Mouse (Mus musculus) left cerebral cortex, postnatal 4 days (tissue): ENCODE data around the gene Jph3. TPM values are rescaled to one million over a fixed set of nuclear protein-coding genes. Genes with fewer than 3 reads are reported as not detected.

Experiments
- DNase-seq: peaks from one replicate; pipeline ENCODE4 v3.0.0-alpha.2; 2022
- intact Hi-C: fragments of 180-260 bp; cut with DNase I; formaldehyde crosslinking; loops from one replicate; pipeline ENCODE4 v1.15.1; 2025
- total RNA-seq, 2 experiments: library from RNA; stranded (reverse); gene quantifications; 2 replicates each; pipeline ENCODE4 v1.2.3; 2021

Jph3 gene
- 100 to 1,000 TPM; 116 to 119 TPM for total RNA-seq

GRCm38 (mm10) chr8:121729323-121729722 is at the start of gene Jph3:
Jph3 (plus strand) TSS chr8:121729623.
- intact Hi-C loops, result no loop called here
- no peak for DNase-seq

DNA sequence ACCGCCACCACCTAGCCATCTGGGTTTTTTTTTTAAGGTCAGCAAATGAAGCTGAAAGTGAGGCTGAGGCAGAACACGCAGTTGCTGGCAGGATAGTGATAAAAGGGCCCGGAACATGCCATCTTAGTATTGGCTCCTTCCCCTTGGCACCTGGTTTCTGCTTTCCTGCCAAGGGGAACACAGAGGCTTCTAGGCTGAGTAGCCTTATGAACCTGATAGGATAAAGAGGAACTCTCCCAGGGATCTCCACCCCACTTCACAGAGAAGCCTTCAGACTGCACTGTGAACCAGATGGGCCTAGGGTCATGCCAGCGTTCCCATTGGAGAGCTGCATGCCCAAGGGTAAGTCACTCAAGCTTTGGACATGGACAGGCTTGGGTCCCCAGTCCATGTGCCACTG is 48.5 kb upstream of the Jph3 start:
- intact Hi-C loops, result no loop called here
- DNase-seq, result no peak

DNA sequence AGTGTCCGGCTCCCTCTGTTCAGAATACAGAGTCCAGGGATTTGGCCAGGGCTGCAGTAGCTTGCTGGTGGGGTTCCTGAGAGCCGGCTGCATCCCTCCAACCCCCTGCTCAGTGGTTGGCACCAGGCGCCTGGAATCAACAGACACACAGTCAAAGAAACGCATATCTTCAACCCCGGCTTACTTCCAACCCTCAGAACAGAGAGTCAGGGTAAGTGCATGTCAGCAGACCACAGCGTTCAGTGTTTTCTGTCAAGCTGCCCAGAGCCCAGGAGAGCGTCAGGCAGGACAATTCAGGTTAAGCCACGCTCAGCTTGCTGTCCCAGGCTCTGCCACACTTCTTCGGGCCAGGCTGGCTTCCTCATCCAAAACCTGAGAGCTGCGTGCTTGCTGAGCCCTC is 48.0 kb upstream of the Jph3 start:
- DNase-seq, result peak; percentile 37
- intact Hi-C loops, result no loop called here

- intact Hi-C loops, result no loop called here
- DNase-seq, result no peak
Observed at GRCm38 (mm10) chr8:121683083-121683832, 46.2 kb upstream of the Jph3 start.

DNA sequence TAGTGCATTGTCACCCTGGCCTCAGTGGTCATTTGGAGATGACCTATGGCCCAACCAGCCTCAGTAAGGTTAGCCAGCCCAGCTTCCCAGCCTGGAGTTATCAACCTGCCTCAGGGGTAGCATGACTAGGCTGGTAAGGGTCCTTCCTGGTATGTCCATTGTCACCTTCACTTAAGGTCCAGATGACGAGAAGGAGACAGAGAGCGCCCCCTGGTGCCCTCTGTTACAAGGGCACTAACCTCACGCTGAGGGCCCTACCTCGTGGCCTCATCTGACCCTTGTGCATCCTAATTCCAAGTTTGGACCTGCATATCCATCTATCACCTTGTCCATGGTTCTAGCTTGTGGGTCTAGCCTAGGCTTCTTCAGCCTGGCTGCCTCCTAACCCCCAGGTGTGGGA is 44.0 kb upstream of the Jph3 start:
- intact Hi-C loops, result no loop called here
- peak; percentile 59 for DNase-seq

DNA sequence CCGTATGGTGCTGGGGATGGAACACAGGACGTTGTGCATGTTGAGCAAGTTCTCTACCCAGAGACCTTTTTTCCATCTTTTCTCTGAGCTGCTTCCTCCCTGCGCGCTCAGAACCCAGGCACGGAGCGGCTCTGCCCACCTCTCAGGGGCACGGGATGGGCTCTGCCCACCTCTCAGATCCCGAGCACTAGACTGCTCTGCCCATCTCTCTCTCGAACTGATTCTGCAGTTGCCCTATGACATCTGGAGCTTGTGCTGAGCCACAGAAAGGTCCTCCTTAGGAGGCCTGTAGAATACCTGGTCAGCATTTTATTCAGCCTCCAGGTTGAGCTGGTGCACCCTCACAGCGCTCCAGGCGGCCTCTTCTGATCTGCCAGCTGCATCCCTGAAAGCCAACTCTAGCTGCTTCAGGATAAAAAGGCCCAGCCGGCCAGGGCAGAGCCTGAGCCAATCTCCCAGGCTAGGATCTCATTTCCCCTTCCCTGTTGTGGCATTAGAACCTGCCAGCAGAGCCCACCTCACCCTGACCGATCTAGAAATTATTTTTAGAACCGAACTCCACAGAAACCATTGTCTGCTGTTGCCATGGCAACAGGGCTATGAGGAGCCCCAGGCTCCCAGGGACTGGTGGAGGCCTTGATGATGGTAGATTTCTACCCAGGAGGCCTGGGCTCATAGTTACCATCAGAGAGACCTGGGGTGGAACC is 41.8 kb upstream of the Jph3 start:
- peak; percentile 31 for DNase-seq
- intact Hi-C loops, result no loop called here

- no peak for DNase-seq
- intact Hi-C loops, result no loop called here
Observed at GRCm38 (mm10) chr8:121688496-121688895, 40.9 kb upstream of the Jph3 start.

GRCm38 (mm10) chr8:121694453-121694852 is 35.0 kb upstream of the Jph3 start:
- DNase-seq, result peak; percentile 59
- intact Hi-C loops, result no loop called here

- DNase-seq, result peak; percentile 30
- intact Hi-C loops, result no loop called here
Observed at GRCm38 (mm10) chr8:121695585-121696184, 33.7 kb upstream of the Jph3 start.

GRCm38 (mm10) chr8:121697735-121698614 is 31.4 kb upstream of the Jph3 start:
- peak; percentile 51 for DNase-seq

GRCm38 (mm10) chr8:121698615-121699101 is 30.8 kb upstream of the Jph3 start:
- DNase-seq, result peak; percentile 17
- intact Hi-C loops, result no loop called here

More at GRCm38 (mm10) chr8:121697735-121698614, 31.4 kb upstream of the Jph3 start:
- intact Hi-C loops, result no loop called here

DNA sequence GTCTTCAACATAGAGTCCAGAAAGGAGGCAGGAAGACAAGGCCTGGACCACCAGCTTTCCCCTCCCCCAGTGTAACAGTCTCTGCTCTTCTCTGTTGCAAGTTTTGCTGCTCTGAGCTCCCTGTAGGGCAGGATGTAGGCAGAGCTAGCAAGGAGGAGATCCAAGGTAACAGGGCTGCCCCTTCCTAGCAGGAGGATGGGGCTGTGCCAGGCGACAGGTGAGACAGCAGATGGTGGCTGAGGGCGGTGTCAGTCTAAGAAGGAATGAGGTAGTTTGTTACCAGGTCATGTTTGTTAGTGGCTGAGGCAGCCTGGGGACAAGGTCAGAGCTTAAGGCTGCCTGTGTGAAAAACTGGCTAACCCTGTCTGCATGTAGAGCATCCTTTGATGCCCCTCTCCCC is 29.5 kb upstream of the Jph3 start:
- intact Hi-C loops, result no loop called here
- peak; percentile 54 for DNase-seq

- intact Hi-C loops, result no loop called here
- DNase-seq, result no peak
Observed at GRCm38 (mm10) chr8:121705174-121705573, 24.2 kb upstream of the Jph3 start.

DNA sequence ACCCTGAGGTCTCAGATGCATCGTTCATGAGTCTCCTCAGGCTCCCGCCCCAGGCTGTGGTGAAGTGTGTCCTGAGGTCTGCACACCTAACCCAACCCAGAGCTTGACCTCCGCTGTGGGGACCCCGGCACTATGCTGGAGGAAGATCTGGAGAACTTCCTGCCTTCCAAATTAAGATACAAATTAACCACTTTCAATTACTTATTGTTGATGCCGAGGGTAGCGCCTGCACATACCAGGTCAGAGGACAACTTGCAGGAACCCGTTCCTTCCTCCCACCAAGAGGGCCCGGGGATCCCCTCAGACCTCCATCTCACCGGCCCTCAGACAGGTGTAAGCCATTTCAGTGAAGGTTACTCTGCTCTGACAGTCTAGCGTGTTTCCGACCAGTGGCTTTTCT is 22.5 kb upstream of the Jph3 start:
- intact Hi-C loops, result no loop called here
- no peak for DNase-seq

DNA sequence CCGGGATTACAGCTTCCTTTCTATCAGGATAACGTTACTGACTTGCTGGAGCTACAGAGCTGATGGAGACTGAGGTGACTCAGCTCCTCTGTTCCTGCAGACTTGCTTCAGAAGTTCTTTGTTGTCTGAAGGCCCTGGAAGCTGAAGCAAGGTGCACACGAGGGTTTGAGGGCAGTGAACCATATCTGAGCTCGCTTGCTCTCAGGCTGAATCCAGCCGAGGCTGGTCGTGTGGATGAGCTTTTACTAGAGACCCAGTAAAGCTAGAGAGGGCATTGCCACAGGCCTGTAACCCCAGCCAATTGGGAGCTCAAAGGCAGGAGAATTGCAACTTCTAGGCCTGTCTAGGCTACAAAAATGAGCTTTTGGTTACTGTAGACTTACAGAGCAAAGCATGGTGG is 21.0 kb upstream of the Jph3 start:
- DNase-seq, result no peak
- intact Hi-C loops, result no loop called here

- intact Hi-C loops, result no loop called here
- no peak for DNase-seq
Observed at GRCm38 (mm10) chr8:121717502-121717901, 11.9 kb upstream of the Jph3 start.

DNA sequence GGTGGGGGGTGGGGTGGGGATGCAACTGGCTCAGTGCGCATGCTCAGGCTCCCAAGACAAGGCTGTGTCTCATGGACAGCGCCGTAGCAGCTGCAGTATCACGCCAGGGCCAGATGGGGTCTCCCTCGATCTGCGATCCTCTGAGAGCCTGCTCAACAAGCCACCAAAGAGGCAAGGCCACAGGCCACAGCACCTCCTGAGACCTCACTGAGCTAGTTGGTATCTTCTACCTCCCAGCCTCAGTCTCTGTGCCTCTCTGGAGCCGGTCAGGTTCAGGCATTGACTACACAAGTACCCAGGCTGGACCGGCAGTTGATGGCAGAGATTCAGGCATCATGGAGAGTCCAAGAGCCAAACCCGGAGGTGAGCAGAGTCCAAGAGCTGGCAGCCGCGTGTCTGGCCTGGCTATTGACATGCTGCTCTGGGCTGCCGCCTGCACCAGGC is 11.4 kb upstream of the Jph3 start:
- DNase-seq, result peak; percentile 96
- intact Hi-C loops, result no loop called here

GRCm38 (mm10) chr8:121718925-121719324 is 10.5 kb upstream of the Jph3 start:
- DNase-seq, result no peak
- intact Hi-C loops, result no loop called here

GRCm38 (mm10) chr8:121721072-121721471 is 8.4 kb upstream of the Jph3 start:
- intact Hi-C loops, result no loop called here
- no peak for DNase-seq

GRCm38 (mm10) chr8:121723846-121724245 is 5.6 kb upstream of the Jph3 start:
- intact Hi-C loops, result no loop called here
- no peak for DNase-seq

DNA sequence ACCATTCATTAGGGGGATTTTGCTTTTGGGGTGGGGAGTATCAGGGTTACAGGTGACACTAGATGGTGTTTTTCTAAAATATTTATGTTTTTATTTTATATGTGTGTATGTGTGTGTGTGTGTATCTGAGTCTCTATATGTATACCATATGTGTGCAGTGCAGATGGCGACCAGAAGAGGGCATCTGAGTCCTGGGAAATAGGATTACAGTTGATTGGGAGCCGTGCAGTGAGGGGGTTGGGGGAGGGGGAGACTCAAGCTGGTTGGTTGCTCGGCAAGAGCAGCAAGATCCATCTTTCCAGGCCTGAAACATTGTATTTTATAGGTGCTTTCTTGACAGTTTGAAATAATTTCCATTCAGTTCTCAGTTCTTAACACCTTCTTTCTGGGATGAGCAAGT is 2.3 kb upstream of the Jph3 start:
- intact Hi-C loops, result no loop called here
- DNase-seq, result no peak
